Mouse (Mus musculus) megakaryocyte progenitor cell, adult 5-6 weeks (primary cell): Measurements from ENCODE around the gene Gzmm. TPM values are rescaled to one million over a fixed set of nuclear protein-coding genes. Genes with fewer than 3 reads are reported as not detected.

Experiments
- ATAC-seq: replicated peaks from 2 replicates; pipeline ENCODE4 v1.8.0; 2016; ENCODE audit warnings: mild to moderate bottlenecking, moderate TSS enrichment, inconsistent platforms; ENCODE audit not compliant: poor library complexity
- total RNA-seq, 2 experiments: library from RNA; stranded (forward) in 1 of 2; stranded (reverse) in 1 of 2; fragments of 157-497, 149-512 nt in 1 of 2; fragments of 200-1000 nt in 1 of 2; gene quantifications; 2 replicates each; pipeline versions ENCODE4 v1.2.3 to v1.2.4; 2015 to 2017

Gzmm gene
- 0.29 and 0.49 TPM in 2 replicates for total RNA-seq (2015)
- total RNA-seq (2017): 1.1 and 2.8 TPM in 2 replicates

DNA sequence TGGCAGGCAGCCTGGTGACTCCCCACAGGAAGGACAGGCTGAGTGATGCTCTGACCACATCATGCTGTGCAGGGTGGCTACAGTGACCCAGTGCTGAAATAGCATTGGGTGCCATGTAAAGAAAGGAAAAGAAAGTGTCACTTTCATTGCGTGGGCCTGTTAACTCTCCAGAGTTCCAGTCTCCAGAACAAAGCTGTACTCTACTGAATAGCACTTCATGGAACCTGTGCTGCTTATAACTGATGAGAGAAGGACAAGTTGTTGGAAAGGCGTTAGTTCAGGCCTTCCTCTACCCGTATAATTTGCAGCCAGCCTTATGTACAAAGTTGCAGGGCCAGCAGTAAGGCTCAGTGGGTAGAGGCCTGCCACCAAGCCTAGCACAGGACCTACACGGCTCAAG is at the start of gene Gzmm:
TSS of gene Gzmm (plus strand) at position 301 of the 400 bp plus-strand sequence.
- ATAC-seq: no peak

DNA sequence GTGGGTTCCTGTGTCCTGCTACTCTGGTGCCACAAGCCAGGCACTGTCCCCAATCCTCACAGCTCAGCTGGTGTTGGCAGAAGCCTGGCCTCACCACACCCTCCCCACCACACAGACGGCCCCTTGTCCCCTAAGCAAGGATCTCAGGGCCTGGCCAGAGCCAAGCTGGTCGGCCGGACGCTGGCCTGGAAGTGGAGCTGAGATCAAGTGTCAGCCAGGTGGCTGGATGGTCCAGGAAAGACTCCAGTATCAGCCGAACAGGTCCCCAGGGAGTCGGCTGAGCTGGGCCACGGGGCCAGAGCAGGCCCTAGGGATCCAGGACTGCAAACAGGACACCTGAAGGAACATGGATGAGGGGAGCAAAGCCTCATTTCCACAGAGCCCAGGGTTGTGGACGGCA is 43.1 kb upstream of the Gzmm start, which contains the start of gene Odf3l2:
TSS of gene Odf3l2 (minus strand) at position 28 of the 400 bp plus-strand sequence.
- ATAC-seq: no peak

DNA sequence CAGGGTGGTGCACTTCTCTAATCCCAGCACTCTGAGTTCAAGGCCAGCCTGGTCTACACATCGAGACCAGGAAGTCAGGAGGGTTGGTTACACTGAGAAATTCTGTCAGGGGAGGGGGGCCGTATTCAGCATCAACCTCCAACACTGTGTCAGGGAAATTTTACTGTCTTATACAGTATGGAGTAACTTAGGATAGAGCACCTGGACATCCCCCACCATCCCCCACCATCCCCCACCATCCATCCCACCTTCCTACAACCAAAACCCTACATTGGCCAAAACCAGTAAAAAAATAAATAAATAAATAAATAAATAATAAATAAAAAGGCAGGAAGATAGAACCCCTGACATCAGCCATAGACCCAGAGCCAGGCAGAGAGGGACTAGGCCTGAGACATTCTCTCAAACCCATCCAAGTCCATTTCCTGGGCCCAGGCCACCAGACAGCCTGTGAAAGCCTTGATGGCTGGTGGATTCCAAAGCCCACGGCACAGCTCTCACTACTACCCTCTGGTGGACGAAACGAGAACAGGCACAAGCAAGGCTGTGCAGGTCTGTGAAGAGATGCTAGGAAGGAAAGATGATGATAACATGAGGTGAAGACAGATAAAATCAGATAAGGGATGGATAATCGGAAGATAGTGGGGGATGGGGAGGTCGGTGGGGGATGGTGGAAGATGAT is 39.6 kb upstream of the Gzmm start:
- ATAC-seq: peak; percentile 97

GRCm38 (mm10) chr10:79652789-79653188 is 36.0 kb upstream of the Gzmm start:
- no peak for ATAC-seq

DNA sequence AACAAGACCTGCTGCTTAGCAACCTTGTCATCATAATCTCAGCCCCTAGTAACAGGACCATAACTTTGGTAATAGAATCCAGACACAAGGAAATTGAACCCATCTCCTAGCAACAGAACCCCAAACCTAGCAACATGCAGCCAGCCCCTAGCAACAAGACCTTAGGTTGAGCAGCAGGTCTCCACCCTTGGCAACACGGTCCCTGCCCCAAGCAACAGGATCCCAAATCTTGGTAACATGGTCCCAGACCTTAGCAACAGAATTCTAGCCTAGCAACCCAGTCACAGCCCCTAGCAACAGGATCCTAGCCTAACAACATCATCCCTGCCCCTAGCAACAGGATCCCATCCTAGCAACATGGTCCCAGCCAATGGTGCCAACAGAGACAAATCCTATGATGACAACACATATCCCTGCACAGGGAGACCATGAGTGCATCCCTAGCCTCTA is 33.8 kb upstream of the Gzmm start:
- no peak for ATAC-seq

GRCm38 (mm10) chr10:79658829-79659228 is 30.0 kb upstream of the Gzmm start:
- peak; percentile 70 for ATAC-seq

GRCm38 (mm10) chr10:79660298-79660697 is 28.5 kb upstream of the Gzmm start:
- ATAC-seq: peak; percentile 55

- ATAC-seq: no peak
Observed at GRCm38 (mm10) chr10:79661861-79662260, 27.0 kb upstream of the Gzmm start.

DNA sequence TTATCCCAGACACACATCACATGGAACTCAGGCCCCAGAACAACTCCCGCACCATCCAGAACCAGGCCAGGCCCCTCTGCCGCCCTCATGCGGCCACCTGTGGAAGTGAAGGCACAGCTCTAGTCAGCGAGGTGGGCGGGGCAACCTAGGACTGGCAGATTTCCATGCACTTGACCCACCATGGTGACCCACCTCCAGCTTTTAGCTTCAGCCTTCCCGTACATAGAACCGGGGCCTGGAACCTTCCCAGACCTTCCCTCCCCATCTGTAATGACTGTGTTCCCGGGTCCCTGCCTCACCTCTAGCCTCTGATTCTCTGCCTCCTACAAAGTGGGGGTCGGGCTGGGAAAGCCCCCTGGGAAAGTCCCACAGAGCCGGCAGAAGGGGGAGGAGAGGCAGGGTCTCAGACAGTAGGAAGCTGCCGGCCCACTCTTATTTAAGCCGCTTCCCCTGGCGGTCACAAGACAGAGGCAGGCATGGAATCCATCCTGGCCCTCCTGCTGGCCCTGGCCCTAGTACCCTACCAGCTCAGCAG is 24.6 kb upstream of the Gzmm start, which contains the start of gene Madcam1:
TSS of gene Madcam1 (plus strand) at position 429 of the 535 bp plus-strand sequence.
- ATAC-seq: peak; percentile 70

DNA sequence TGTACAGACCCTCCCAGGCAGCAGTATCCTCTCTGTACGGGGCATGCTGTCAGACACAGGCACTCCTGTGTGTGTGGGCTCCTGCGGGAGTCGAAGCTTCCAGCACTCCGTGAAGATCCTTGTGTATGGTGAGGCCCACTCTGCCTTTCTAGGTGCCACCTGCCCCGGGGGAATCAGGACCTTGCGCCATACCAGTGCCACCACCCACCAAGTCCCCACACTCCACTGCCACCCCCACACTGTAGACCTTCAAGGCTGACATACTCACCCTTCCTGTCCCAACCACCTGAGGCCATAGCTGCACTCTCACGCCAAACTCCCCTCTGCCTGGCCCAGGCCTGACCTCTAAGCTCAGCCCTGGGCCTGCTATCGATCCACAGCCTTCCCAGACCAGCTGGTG is 23.8 kb upstream of the Gzmm start:
- ATAC-seq: no peak

DNA sequence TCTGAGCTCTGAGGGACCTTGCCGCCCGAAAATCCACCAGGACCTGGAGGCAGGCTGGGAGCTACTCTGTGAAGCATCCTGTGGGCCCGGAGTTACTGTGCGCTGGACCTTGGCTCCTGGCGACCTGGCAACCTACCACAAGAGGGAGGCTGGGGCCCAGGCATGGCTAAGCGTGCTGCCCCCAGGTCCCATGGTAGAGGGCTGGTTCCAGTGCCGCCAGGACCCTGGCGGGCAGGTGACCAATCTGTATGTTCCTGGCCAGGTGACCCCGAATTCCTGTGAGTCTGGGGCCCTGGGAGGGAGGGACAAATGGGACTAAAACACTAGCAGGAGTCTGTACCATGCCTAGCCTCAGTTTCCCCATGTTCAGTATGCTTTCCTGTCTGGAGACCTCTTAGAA is 22.3 kb upstream of the Gzmm start:
- ATAC-seq: no peak

GRCm38 (mm10) chr10:79668076-79668475 is 20.7 kb upstream of the Gzmm start:
- no peak for ATAC-seq

GRCm38 (mm10) chr10:79668771-79669575 is 19.8 kb upstream of the Gzmm start, which contains the start of gene Tpgs1:
TSS of gene Tpgs1 (plus strand) at chr10:79669369.
- peak; percentile 75 for ATAC-seq

DNA sequence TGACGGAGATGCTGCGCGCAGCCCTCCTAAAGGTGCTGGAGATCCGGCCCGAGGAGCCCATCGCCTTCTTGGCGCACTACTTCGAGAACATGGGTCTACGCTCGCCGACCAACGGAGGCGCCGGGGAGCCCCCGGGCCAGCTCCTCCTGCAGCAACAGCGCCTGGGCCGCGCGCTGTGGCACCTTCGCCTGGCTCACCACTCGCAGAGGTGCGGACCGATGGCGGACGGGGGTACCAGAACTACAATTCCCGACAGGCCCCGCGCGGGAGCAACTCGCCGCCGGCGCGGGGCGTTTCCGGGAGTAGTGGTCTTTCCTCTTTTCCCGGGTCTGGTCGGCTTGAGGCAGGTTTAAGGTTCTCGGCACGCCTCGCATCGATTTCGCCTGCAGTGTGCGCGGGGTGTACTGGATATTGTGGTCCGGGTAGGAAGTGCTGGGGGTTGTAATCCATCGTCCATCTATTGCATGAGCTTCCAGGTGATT is 19.2 kb upstream of the Gzmm start:
- ATAC-seq: peak; percentile 20; the same call in 1 of the 2 replicates

DNA sequence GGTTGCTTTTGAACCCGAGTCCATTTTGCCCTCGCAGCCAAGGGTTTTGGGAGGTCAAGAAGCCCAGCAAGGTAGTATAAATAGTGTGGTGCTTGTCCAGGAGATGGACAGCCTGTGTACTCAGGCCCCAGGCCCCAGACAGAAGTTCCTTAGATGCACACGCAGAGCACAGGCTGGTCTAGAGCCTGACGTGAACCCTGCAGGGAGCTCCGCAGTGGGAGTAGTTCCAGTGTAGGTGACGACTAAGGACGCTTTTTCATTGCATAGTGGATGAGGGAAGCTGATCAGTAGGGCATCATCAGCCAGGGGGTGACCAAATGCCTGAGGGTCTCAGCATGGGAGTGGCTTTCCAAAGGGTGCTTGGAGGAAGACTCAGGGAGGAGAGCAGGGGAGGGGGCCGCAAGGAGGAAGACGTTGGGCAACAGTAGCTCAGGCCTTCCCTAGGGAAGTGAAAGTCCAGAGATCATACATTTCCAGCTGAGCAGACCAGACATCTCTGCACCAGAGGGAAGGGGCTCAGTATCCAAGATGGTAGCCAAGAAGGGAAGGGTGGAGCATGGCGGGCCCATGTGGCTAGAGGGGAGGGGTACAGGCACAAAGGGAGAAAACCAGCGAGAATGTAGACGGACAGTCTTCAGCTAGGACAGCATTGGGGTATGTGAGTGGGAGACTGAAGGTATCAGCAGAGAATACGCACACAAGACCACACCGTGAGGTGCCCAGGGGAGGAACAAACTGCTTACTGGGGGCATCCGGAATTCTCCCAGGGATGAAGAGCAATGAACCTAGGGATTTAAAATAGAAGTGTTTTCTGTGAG is 18.5 kb upstream of the Gzmm start:
- ATAC-seq: 0 out of 2 replicates have a peak, but pooled peaks have one; percentile 14

GRCm38 (mm10) chr10:79671396-79672087 is 17.3 kb upstream of the Gzmm start:
- ATAC-seq: no peak

GRCm38 (mm10) chr10:79672088-79672455 is 16.7 kb upstream of the Gzmm start:
- no peak for ATAC-seq

DNA sequence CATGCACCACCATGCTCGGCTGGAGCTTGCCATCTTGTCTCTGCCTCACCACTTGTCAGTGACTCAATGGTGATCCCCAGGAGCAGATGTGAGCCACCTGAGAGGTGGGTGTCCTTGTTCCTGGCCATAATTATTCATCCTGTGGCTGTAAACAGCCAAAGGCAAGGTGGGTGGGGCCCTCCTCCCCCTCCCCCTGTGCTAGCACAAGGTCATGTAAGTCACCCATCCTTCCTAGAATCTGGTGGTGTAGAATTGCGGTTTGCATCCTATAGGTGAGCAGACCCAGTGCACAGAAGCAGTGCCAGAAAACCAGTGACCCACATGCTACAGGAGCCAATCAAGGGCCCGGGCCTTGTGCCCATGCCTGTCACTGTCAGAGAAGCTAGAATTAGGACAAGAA is 15.8 kb upstream of the Gzmm start:
- no peak for ATAC-seq

DNA sequence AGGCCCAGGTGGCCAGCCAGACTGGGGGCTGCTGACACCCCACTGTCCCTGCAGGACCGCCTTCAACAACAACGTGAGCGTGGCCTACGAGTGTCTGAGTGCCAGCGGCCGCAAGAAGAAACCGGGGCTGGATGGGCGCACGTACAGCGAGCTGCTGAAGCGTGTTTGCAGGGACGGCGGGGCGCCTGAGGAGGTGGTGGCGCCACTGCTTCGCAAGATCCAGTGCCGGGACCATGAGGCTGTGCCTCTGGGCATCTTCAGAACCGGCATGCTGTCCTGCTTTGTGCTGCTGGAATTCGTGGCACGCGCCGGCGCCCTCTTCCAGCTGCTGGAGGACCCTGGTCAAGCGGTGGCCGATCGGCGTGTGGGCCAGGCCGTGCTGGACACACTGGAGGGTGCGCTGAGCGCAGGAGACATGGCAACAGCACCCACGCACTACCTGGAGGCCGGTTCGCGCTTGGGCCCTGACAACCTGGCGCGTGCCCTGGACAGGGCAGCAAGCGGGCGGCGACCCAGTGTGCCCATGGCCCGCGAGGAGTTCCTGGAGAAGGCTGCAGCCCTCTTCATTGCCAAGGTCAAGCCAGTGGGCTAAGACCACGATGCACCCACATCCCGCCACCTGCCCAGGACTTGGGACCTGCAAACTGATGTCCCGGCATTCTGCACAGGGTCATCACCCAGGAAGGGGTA is 13.3 kb upstream of the Gzmm start:
- no peak for ATAC-seq
